Mouse (Mus musculus) gastrocnemius, postnatal 25 days (tissue): ENCODE measurements around the gene Olfr1383. TPM values are rescaled to one million over a fixed set of nuclear protein-coding genes. Genes with fewer than 3 reads are reported as not detected.
"Not testable (repeated sequence)": the region's sequence is repeated elsewhere in the genome, so short reads cannot be mapped to it uniquely, and the experiment has no call there.

Source experiments
- DNase-seq: peaks from one replicate; pipeline ENCODE4 v3.0.0; 2022
- long read RNA-seq, 2 experiments: library from polyadenylated mRNA; stranded (forward); transcript quantifications; one replicate each; pipeline ENCODE4 v2.0.0; 2021
- total RNA-seq, 2 experiments: library from RNA; stranded (reverse); gene quantifications; 1 replicate in 1 of 2; 2 replicates in 1 of 2; pipeline ENCODE4 v1.2.3; 2021

The Olfr1383 gene
- under 1 TPM in 1 of 2 experiments, not detected in 1; 0.29 TPM for total RNA-seq
- long read RNA-seq, experiment 1 = 0 reads
- long read RNA-seq, experiment 2 = 0 reads

DNA sequence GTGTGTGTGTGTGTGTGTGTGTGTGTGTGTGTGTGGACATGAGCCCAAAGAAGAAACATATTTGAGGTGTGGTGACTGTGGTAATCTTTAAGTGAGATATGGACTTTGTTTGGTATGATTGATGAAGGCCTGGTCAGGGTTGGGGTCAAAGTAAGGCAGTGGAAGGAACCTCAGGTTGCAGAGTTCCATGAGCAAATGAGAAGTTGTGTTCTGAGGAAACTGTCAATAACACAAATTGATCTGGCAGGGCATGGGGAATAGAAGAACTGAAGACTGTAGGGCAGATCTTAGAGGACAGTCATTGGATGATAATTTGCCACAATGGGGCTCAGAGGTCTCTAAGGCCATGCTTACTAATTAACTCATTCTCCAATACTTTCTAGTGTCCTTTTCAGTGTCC, at the start of gene Olfr1383:
Gene Olfr1383 (plus strand): TSS at position 301 of the 400 bp plus-strand sequence.
- DNase-seq = no peak

DNA sequence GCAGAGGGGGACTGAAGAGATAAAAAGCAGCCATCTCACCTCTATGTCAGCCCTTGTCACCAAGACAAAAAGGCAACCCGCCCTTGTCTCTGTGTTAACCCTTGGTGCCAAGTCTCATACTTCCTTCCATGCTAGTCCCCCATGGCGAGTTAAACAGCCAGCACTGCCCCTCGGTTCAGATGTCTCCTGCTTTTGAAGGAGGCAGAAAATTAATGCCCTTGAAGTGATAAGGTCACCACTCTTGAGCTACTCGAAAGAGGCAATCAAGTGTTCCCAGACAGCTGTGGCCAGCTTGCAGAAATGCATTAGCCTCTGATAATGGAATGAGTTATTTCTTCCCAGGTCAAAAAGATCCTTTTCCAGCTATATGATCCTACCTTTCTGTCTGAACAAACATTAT, 33.5 kb upstream of the Olfr1383 start:
- DNase-seq = no peak

DNA sequence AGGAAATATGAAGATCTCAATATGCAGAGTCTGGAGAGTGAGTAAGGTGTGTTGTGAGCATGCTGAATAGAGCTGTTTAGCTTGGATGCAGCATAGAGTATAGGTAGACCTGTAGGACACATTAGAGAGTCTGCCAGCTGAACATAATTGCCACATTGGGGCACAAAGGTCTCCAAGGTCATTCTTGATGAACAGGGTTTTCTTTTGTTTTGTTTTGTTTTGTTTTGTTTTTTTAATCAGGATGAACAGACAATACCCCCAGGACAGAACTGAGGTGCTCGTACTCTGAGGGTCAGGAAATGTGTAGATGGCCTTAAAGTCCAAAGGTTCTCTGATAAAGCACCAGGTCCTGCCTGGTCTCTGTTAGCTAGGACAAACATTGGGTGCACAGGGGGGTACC, 30.7 kb upstream of the Olfr1383 start, which contains the start of gene Olfr1385:
Gene Olfr1385 (plus strand): TSS at position 301 of the 400 bp plus-strand sequence.
- DNase-seq = not testable (repeated sequence)

DNA sequence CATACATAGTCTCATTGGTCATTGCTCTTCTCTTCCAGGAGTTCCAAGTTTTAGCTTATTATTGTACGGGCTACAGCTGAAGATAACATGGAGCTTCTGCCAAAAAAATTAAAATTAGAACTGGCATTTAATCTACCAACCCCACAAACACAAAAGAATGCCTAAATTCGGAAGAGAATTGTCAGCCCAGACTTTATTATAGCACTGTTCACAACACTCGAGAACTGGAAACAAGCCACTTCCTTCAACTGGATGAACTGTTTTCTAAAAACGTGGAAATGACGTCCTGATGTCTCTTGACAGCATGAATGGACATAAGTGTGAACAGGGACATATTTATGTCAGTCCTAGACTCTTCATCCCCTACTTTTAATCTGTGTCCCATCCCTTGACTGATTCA, 1.4 kb upstream of the Olfr1383 start:
- no peak for DNase-seq

DNA sequence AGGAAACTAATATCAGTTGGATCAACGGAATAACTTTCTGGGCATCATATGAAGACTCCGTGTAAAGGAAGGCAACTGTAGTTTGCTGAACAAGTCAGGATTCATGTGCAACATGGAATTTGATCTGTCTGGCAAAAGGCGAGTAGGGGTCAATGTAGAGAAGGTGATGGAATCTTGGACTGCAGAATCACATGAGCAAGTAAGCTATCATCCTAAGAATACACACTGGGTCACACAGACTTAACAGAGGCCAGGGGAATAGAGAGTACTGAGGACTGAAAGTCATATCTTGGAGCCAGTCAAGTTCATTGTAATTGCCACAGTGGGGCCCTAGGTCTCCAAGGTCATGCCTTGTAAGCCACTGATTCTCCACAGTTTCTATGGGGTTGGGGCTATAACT, 8.5 kb downstream of the Olfr1383 start, which contains the start of gene Olfr1382:
Gene Olfr1382 (plus strand): TSS at position 301 of the 400 bp plus-strand sequence.
- DNase-seq = no peak

DNA sequence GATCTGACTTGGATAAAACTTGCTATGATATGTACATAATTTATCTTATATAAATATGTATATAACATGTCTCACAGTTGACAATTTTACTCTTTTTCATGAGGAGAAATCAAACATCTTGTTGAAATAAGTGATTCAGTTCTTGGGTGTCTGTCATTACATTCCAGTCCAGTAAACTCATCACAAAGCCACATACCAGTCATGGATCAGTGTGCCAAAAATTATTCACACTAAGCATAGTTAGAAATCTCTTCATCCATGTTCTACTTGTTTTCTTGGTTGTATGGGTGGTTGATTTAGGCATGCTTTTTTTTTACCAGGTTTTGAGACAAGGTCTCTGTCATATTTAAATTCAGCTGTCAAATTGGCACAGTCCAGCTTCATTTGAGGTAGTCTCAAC, 13.3 kb downstream of the Olfr1383 start:
- no peak for DNase-seq

DNA sequence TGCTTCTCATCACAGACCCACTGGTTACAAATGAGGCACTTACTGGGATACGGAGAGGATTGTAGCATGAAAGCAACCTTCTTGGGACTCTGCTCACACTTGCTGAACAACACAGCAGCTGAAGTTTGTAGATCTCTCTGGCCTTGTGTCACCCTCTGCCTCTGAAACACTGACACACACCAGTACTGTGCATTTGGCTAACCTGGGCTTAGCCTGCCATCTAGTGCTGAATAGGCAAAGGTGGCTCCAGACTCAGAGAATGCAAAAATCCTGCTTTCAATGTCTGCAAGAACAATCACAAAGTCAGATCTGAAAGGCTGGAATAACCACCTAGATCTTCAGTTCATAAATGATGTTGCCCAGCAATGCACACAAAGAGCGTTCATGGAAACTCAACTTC, 17.2 kb downstream of the Olfr1383 start:
- DNase-seq = not testable (repeated sequence)

DNA sequence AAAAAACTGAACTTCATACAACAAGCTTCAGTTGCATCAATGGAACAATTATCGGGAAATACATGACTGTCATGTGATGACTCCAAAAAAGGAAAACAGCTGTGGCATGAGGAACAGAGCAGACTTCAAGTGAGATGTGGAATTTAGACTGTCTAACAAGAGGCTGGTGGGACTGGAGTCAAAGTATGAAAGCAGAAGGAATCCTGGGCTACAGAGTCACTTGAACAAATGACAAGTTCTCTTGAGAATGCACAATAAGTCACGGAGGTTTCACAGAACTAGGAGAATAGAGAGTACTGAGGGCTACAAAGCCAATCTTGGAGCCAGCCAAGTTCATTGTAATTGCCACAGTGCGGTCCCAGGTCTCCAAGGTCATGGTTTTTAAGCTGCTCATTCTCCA, 23.7 kb downstream of the Olfr1383 start, which contains the start of gene Olfr1381:
Gene Olfr1381 (plus strand): TSS at position 301 of the 400 bp plus-strand sequence.
- not testable (repeated sequence) for DNase-seq

DNA sequence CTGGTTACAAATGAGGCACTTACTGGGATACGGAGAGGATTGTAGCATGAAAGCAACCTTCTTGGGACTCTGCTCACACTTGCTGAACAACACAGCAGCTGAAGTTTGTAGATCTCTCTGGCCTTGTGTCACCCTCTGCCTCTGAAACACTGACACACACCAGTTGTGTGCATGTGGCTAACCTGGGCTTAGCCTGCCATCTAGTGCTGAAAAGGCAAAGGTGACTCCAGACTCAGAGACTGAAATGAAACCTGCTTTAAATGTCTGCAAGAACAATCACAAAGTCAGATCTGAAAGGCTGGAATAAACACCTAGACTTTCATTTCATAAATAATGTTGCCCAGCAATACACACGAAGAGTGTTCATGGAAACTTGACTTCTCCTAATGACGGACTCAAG, 34.6 kb downstream of the Olfr1383 start:
- not testable (repeated sequence) for DNase-seq

DNA sequence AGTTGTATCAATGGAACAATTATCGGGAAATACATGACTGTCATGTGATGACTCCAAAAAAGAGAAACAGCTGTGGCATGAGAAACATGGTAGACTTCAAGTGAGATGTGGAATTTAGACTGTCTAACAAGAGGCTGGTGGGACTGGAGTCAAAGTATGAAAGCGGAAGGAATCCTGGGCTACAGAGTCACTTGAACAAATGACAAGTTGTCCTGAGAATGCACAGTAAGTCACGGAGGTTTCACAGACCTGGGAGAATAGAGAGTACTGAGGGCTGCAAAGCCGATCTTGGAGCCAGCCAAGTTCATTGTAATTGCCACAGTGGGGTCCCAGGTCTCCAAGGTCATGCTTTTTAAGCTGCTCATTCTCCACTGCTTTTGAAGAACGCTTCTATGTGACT, 37.1 kb downstream of the Olfr1383 start, which contains the start of gene Olfr1380:
Gene Olfr1380 (plus strand): TSS at position 301 of the 400 bp plus-strand sequence.
- DNase-seq = not testable (repeated sequence)

DNA sequence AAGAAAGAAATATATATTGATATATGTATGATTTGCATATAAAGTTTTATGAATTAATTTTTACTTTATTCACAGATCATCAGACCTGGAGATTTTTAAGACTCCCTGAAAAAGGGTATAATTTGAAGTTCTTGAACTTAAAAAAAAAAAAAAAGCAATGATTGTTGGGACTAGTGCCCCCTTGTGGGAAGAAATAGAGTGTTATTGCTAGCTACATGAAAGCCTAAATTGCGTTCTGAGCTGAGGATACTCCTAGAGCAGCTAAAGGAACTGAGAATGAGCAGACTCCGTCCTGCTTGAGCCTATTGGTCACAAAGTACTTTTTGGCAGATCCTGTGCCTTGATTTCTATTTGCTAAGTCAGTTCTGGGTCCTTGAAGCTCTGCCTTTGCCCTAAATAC, 55.6 kb downstream of the Olfr1383 start:
- DNase-seq = not testable (repeated sequence)

Other genes starting within 250 kb of the Olfr1383 start
- gene Olfr1393, start 241.3 kb upstream of the Olfr1383 start, total RNA-seq = under 1 TPM in 1 of 2 experiments, not detected in 1; 0.08 TPM
- not detected for gene Olfr1392, start 234.4 kb upstream of the Olfr1383 start, total RNA-seq
- not detected for gene Olfr10, start 214.9 kb upstream of the Olfr1383 start, total RNA-seq
- not detected for gene Olfr1391, start 196.9 kb upstream of the Olfr1383 start, total RNA-seq
- not detected for gene Olfr1390, start 184.5 kb upstream of the Olfr1383 start, total RNA-seq
- gene Olfr1389, start 96.6 kb upstream of the Olfr1383 start, total RNA-seq = not detected
- under 1 TPM in 1 of 2 experiments, not detected in 1; 0.08 TPM for gene Olfr1388, start 83.0 kb upstream of the Olfr1383 start, total RNA-seq
- not detected for gene Olfr1387, start 64.3 kb upstream of the Olfr1383 start, total RNA-seq
- not detected for gene Olfr1386, start 54.6 kb upstream of the Olfr1383 start, total RNA-seq
- not detected for gene Olfr1385, start 30.6 kb upstream of the Olfr1383 start, total RNA-seq
- gene Olfr1384, start 12.9 kb upstream of the Olfr1383 start, total RNA-seq = not detected
- not detected for gene Olfr1382, start 8.6 kb downstream of the Olfr1383 start, total RNA-seq
- gene Olfr1381, start 23.8 kb downstream of the Olfr1383 start, total RNA-seq = not detected
- gene Olfr1380, start 37.2 kb downstream of the Olfr1383 start, total RNA-seq = not detected
- gene Flt4, start 89.6 kb downstream of the Olfr1383 start, total RNA-seq = 1 to 10 TPM; 2.9 to 3.2 TPM
- not detected for gene Scgb3a1, start 144.0 kb downstream of the Olfr1383 start, total RNA-seq
- gene Cnot6, start 193.1 kb downstream of the Olfr1383 start, total RNA-seq = 10 to 100 TPM; 12.7 to 13.5 TPM